Mouse (Mus musculus): ENCODE data around the gene Rhbdd1.

DNA sequence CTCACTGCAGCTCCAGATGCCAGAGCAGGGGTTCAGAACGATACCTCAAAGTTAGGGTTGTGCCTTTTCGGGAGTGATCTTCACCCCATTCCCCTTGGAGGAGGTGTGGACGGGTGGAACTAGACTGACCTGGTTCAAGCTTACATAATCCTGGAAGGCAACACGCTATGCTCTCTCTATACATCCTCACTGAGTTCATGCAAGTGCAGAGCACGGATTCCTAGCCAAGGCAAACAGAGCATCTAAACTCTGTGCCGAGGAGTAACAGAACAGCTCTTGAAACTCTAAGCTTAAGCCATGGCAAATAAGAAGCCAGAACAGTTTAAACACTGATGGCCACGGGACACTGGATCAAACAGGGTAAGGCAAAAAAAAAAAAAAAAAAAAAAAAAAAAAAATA is 166.1 kb downstream of the Rhbdd1 start:
- TF ChIP-seq GATA1 (IDR thresholded peaks at IDR 0.05; ENCODE audit: low read length) (no peak), TAL1 (IDR thresholded peaks at IDR 0.05; ENCODE audit: low read length) (no peak)
